Mouse (Mus musculus): ENCODE measurements around the gene Sbf1.

GRCm38 (mm10) chr15:89284094-89284493 is 31.0 kb downstream of the Sbf1 start:
- TF ChIP-seq POLR2A (IDR thresholded peaks at IDR 0.05; ENCODE audit: low read depth, low read length) = no peak
- TF ChIP-seq TCF12 (IDR thresholded peaks at IDR 0.05; ENCODE audit: low read depth, low read length) = no peak

Measured in CH12.LX (cell line).